Mouse (Mus musculus) brain, embryonic 18.5 days (tissue): ENCODE data around the gene Dennd2a.
A peak's percentile ranks its signal among the peaks of the same experiment; 100 is the strongest.

ENCODE experiments used
- DNase-seq: peaks from one replicate; pipeline ENCODE4 v3.0.0-alpha.2; 2012; ENCODE audit warnings: low read depth, low spot score

Gene Dennd2a

GRCm38 (mm10) chr6:39556900-39557659 is 587 bp downstream of the Dennd2a start:
- no peak for DNase-seq

DNA sequence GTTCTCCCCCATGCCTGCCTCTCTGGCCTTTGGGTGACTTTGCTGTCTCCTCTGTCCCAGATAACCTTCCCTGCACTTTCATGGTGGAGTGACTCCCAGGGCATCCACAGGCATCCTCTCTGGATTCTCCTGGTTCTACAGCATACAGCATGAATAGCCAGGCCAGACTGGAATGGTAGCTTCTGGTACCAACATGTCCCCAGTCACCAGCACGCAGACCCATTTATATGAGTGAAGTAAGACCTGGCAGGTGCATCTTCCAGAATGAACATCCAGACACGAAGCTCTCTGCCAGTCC is 2.1 kb downstream of the Dennd2a start:
- no peak for DNase-seq

GRCm38 (mm10) chr6:39554888-39555647 is 2.6 kb downstream of the Dennd2a start:
- DNase-seq = no peak

- DNase-seq = no peak
These were observed 5.6 kb downstream of the Dennd2a start for GRCm38 (mm10) chr6:39551981-39552636.

- no peak for DNase-seq
These were observed 9.6 kb downstream of the Dennd2a start for GRCm38 (mm10) chr6:39548030-39548429.

- DNase-seq = no peak
These were observed 12.2 kb downstream of the Dennd2a start for GRCm38 (mm10) chr6:39545474-39545873.

GRCm38 (mm10) chr6:39543769-39544420 is 13.8 kb downstream of the Dennd2a start:
- DNase-seq = no peak

- DNase-seq = no peak
These were observed 14.8 kb downstream of the Dennd2a start for GRCm38 (mm10) chr6:39542631-39543597.

GRCm38 (mm10) chr6:39540563-39540962 is 17.1 kb downstream of the Dennd2a start:
- no peak for DNase-seq

- no peak for DNase-seq
These were observed 17.9 kb downstream of the Dennd2a start for GRCm38 (mm10) chr6:39539679-39540155.

GRCm38 (mm10) chr6:39538227-39538626 is 19.4 kb downstream of the Dennd2a start:
- DNase-seq = no peak

GRCm38 (mm10) chr6:39537276-39537675 is 20.4 kb downstream of the Dennd2a start:
- DNase-seq = no peak

GRCm38 (mm10) chr6:39536621-39537020 is 21.0 kb downstream of the Dennd2a start:
- no peak for DNase-seq

- no peak for DNase-seq
These were observed 22.7 kb downstream of the Dennd2a start for GRCm38 (mm10) chr6:39534944-39535343.

- peak; percentile 64 for DNase-seq
These were observed 28.8 kb downstream of the Dennd2a start for GRCm38 (mm10) chr6:39528671-39529535.

- no peak for DNase-seq
These were observed 29.9 kb downstream of the Dennd2a start for GRCm38 (mm10) chr6:39527811-39528210.

DNA sequence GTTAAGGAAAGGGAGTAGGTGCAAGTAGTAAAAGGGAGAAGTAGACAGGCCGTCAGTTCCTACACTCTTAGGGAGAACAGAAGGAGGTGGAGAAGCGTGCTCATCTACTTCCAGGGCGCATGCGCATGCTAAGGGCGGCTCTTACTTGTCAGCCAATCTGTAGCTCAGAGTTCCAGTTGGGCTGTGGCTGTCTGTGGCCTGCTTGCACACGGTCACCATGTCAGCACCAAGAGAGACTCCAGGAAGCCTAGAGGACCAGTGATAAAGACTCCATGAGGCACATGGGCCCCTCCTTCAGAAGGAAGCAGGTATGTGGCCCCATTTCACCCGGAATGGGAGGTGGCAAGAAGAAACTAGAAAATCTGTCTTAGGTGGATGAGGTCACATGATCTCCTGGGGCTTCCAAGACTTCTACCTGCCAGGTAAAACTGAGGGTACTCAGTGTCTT is 30.3 kb downstream of the Dennd2a start:
- no peak for DNase-seq

- no peak for DNase-seq
These were observed 30.9 kb downstream of the Dennd2a start for GRCm38 (mm10) chr6:39526797-39527196.

DNA sequence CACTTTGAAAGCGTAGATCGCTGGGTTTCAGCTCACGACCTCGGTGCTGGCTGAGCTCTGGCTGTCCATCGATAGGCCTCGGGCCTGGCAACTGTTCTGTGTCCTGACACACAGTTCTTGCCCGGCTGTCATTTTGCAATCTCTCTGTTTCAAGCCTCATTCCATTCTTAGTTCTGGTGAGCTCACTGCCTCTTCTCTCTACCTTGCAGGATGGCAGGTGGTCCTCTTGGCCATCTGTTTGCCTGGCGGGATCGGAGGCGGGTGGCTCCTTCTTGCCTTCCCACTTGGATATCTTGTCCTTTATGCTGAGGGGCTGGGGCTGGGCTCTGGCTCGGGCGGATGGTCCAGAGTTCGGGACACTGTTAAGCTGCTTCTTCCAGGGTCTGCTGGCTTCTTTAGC is 34.5 kb downstream of the Dennd2a start:
- DNase-seq = no peak

DNA sequence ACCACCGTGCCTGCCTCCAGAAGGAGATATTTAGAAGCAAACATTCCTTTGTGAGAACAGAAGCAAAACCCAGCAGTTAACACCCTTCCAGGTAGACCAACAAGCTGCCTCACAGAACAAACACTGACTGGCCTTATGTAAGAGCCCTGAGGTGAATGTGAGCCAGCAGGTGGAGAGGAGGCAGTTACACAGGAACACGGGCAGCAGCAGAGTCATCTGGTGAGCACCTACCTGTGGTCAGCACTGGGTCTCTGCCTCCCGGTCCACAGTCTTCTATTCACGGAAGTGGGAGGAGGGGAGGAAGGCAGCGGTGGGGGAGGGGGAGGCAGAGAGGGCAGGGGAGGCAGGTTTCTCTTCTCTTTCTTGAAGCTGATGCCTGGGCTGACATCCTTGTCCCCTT is 35.2 kb downstream of the Dennd2a start:
- DNase-seq = no peak
